Mouse (Mus musculus) MEL (cell line): ENCODE data around the gene Ftcd. TPM values are rescaled to one million over a fixed set of nuclear protein-coding genes. Genes with fewer than 3 reads are reported as not detected.

ENCODE experiments used
- DNase-seq: peaks from one replicate; pipeline ENCODE4 v3.0.0; 2011; ENCODE audit warnings: low read depth, low spot score
- H3K27ac ChIP-seq: 2 replicates; pipeline ENCODE4 v1.5.1; 2012; ENCODE audit warnings: low read depth, mild to moderate bottlenecking, control low read depth, low read length, moderate library complexity; ENCODE audit not compliant: control insufficient read depth
- H3K27me3 ChIP-seq, 2 experiments: fragments of 150-350 bp in 1 of 2; sonication (generic) in 1 of 2; 2 replicates each; pipeline ENCODE4 v1.6.1; 2012; ENCODE audit warnings: low read length in 2 of 2, mild to moderate bottlenecking in 2 of 2, improper control_type of control experiment in 1 of 2, moderate library complexity in 1 of 2; ENCODE audit not compliant: insufficient read depth in 2 of 2, control insufficient read depth in 1 of 2
- H3K36me3 ChIP-seq, 2 experiments: 2 replicates each; pipeline ENCODE4 v1.6.1; 2012 to 2014; ENCODE audit warnings: low read length in 2 of 2, improper control_type of control experiment in 1 of 2, inconsistent platforms in 1 of 2, mild to moderate bottlenecking in 1 of 2; ENCODE audit not compliant: insufficient read depth in 2 of 2, control insufficient read depth in 1 of 2
- H3K4me1 ChIP-seq, 2 experiments: fragments of 150-350 bp in 1 of 2; sonication (generic) in 1 of 2; 2 replicates each; pipeline ENCODE4 v1.6.1; 2012; ENCODE audit warnings: low read length in 2 of 2, improper control_type of control experiment in 1 of 2, mild to moderate bottlenecking in 1 of 2; ENCODE audit not compliant: insufficient read depth in 2 of 2, control insufficient read depth in 1 of 2
- H3K4me3 ChIP-seq, 2 experiments: fragments of 150-350 bp in 1 of 2; sonication (generic) in 1 of 2; 2 replicates each; pipeline ENCODE4 v1.5.1; 2012; ENCODE audit warnings: low read depth in 2 of 2, low read length in 2 of 2, mild to moderate bottlenecking in 2 of 2, moderate library complexity in 2 of 2, control low read depth in 1 of 2, improper control_type of control experiment in 1 of 2; ENCODE audit not compliant: control insufficient read depth in 1 of 2, insufficient read depth in 1 of 2
- H3K79me2 ChIP-seq: 2 replicates; pipeline ENCODE4 v1.6.1; 2012; ENCODE audit warnings: mild to moderate bottlenecking, low read length, moderate library complexity; ENCODE audit not compliant: control insufficient read depth, poor library complexity, insufficient read depth
- H3K9ac ChIP-seq: 2 replicates; pipeline ENCODE4 v1.6.1; 2012; ENCODE audit warnings: low read depth, mild to moderate bottlenecking, control low read depth, low read length, moderate library complexity; ENCODE audit not compliant: control insufficient read depth, poor library complexity, severe bottlenecking
- H3K9me3 ChIP-seq: fragments of 150-350 bp; sonication (generic); replicated peaks from 2 replicates; pipeline ENCODE4 v1.6.1; 2012; ENCODE audit warnings: mild to moderate bottlenecking, low read length, improper control_type of control experiment, moderate library complexity; ENCODE audit not compliant: insufficient read depth
- BHLHE40 ChIP-seq: IDR thresholded peaks from 2 replicates; pipeline ENCODE4 v1.6.1; 2012; ENCODE audit warnings: low read depth, mild to moderate bottlenecking, inconsistent platforms, low read length, improper control_type of control experiment, borderline replicate concordance
- CHD1 ChIP-seq: IDR thresholded peaks from 2 replicates; pipeline ENCODE4 v1.6.1; 2012; ENCODE audit warnings: low read depth, mild to moderate bottlenecking, inconsistent platforms, low read length, improper control_type of control experiment
- CHD2 ChIP-seq: IDR thresholded peaks from 2 replicates; pipeline ENCODE4 v1.6.1; 2011; ENCODE audit warnings: low read length, improper control_type of control experiment
- CTCF ChIP-seq, 3 experiments: IDR thresholded peaks in 2 of 3; conservative IDR thresholded peaks in 1 of 3; 2 replicates each; pipeline ENCODE4 v1.5.1; 2011 to 2012; ENCODE audit warnings: low read length in 3 of 3, low read depth in 2 of 3, mild to moderate bottlenecking in 2 of 3, improper control_type of control experiment in 1 of 3, inconsistent platforms in 1 of 3, mixed read lengths in 1 of 3, moderate library complexity in 1 of 3; ENCODE audit not compliant: control insufficient read depth in 1 of 3, insufficient read depth in 1 of 3, poor library complexity in 1 of 3, severe bottlenecking in 1 of 3
- EP300 ChIP-seq, 2 experiments: IDR thresholded peaks; 2 replicates each; pipeline ENCODE4 v1.6.1; 2011; ENCODE audit warnings: improper control_type of control experiment in 2 of 2, low read length in 2 of 2, low read depth in 1 of 2, mild to moderate bottlenecking in 1 of 2
- ETS1 ChIP-seq: IDR thresholded peaks from 2 replicates; pipeline ENCODE4 v1.6.1; 2012; ENCODE audit warnings: low read depth, mild to moderate bottlenecking, inconsistent platforms, low read length, improper control_type of control experiment, moderate library complexity
- GABPA ChIP-seq: IDR thresholded peaks from 2 replicates; pipeline ENCODE4 v1.6.1; 2012; ENCODE audit warnings: low read depth, mild to moderate bottlenecking, inconsistent platforms, low read length, improper control_type of control experiment, moderate library complexity
- GATA1 ChIP-seq: IDR thresholded peaks from 2 replicates; pipeline ENCODE4 v1.6.1; 2011; ENCODE audit warnings: low read depth, low read length, improper control_type of control experiment
- HCFC1 ChIP-seq: IDR thresholded peaks from 2 replicates; pipeline ENCODE4 v1.6.1; 2012; ENCODE audit warnings: low read depth, mild to moderate bottlenecking, inconsistent platforms, low read length, improper control_type of control experiment, moderate library complexity
- JUND ChIP-seq: IDR thresholded peaks from 2 replicates; pipeline ENCODE4 v1.6.1; 2011; ENCODE audit warnings: low read depth, mild to moderate bottlenecking, improper control_type of control experiment, low read length
- KAT2A ChIP-seq: conservative IDR thresholded peaks from 2 replicates; pipeline ENCODE4 v1.6.1; 2012; ENCODE audit warnings: low read depth, low read length, improper control_type of control experiment, inconsistent platforms
- MAFK ChIP-seq: IDR thresholded peaks from 2 replicates; pipeline ENCODE4 v1.6.1; 2011; ENCODE audit warnings: low read depth, mild to moderate bottlenecking, low read length, improper control_type of control experiment, borderline replicate concordance
- MAX ChIP-seq: IDR thresholded peaks from 2 replicates; pipeline ENCODE4 v1.6.1; 2011; ENCODE audit warnings: low read length, improper control_type of control experiment
- MAZ ChIP-seq: IDR thresholded peaks from 2 replicates; pipeline ENCODE4 v1.6.1; 2012; ENCODE audit warnings: low read depth, mild to moderate bottlenecking, inconsistent platforms, low read length, improper control_type of control experiment
- MYC ChIP-seq: IDR thresholded peaks from 2 replicates; pipeline ENCODE4 v1.6.1; 2011; ENCODE audit warnings: low read depth, mild to moderate bottlenecking, low read length, improper control_type of control experiment, moderate library complexity
- NELFE ChIP-seq: IDR thresholded peaks from 2 replicates; pipeline ENCODE4 v1.6.1; 2011; ENCODE audit warnings: low read depth, low read length, improper control_type of control experiment
- NRF1 ChIP-seq: IDR thresholded peaks from 2 replicates; pipeline ENCODE4 v1.6.1; 2014; ENCODE audit warnings: low read depth, mild to moderate bottlenecking, inconsistent platforms, low read length, improper control_type of control experiment, moderate library complexity; ENCODE audit not compliant: poor library complexity, insufficient read depth, severe bottlenecking
- POLR2A ChIP-seq, 2 experiments: IDR thresholded peaks; 2 replicates each; pipeline ENCODE4 v1.6.1; 2011 to 2012; ENCODE audit warnings: low read length in 2 of 2, mild to moderate bottlenecking in 2 of 2, control low read depth in 1 of 2, improper control_type of control experiment in 1 of 2, low read depth in 1 of 2, moderate library complexity in 1 of 2; ENCODE audit not compliant: control insufficient read depth in 1 of 2, insufficient read depth in 1 of 2, poor library complexity in 1 of 2
- POLR2AphosphoS5 ChIP-seq: IDR thresholded peaks from 2 replicates; pipeline ENCODE4 v1.6.1; 2012; ENCODE audit warnings: low read depth, borderline replicate concordance, mild to moderate bottlenecking, inconsistent platforms, low read length, moderate library complexity, mixed read lengths
- RAD21 ChIP-seq: IDR thresholded peaks from 2 replicates; pipeline ENCODE4 v1.6.1; 2011; ENCODE audit warnings: mild to moderate bottlenecking, low read depth, low read length, improper control_type of control experiment
- RCOR1 ChIP-seq: IDR thresholded peaks from 2 replicates; pipeline ENCODE4 v1.6.1; 2012; ENCODE audit warnings: low read depth, mild to moderate bottlenecking, inconsistent platforms, low read length, improper control_type of control experiment
- SIN3A ChIP-seq: IDR thresholded peaks from 2 replicates; pipeline ENCODE4 v1.6.1; 2012; ENCODE audit warnings: low read length, improper control_type of control experiment, inconsistent platforms
- SMC3 ChIP-seq: IDR thresholded peaks from 2 replicates; pipeline ENCODE4 v1.6.1; 2011; ENCODE audit warnings: low read depth, low read length, improper control_type of control experiment
- TCF12 ChIP-seq: IDR thresholded peaks from 2 replicates; pipeline ENCODE4 v1.6.1; 2014; ENCODE audit warnings: low read depth, mild to moderate bottlenecking, inconsistent platforms, low read length, improper control_type of control experiment, moderate library complexity
- USF1 ChIP-seq: IDR thresholded peaks from 2 replicates; pipeline ENCODE4 v1.6.1; 2014; ENCODE audit warnings: low read depth, mild to moderate bottlenecking, inconsistent platforms, low read length, improper control_type of control experiment, moderate library complexity
- USF2 ChIP-seq, 2 experiments: IDR thresholded peaks; 2 replicates each; pipeline ENCODE4 v1.6.1; 2011 to 2012; ENCODE audit warnings: improper control_type of control experiment in 2 of 2, low read length in 2 of 2, borderline replicate concordance in 1 of 2, inconsistent platforms in 1 of 2, low read depth in 1 of 2, mild to moderate bottlenecking in 1 of 2; ENCODE audit not compliant: insufficient read depth in 1 of 2
- ZC3H11A ChIP-seq: IDR thresholded peaks from 2 replicates; pipeline ENCODE4 v1.6.1; 2012; ENCODE audit warnings: low read depth, mild to moderate bottlenecking, inconsistent platforms, low read length, improper control_type of control experiment
- ZMIZ1 ChIP-seq: IDR thresholded peaks from 2 replicates; pipeline ENCODE4 v1.6.1; 2012; ENCODE audit warnings: low read depth, mild to moderate bottlenecking, inconsistent platforms, low read length, improper control_type of control experiment, moderate library complexity
- polyA plus RNA-seq, 2 experiments: library from polyadenylated mRNA; stranded (reverse) in 1 of 2; unstranded in 1 of 2; fragments of >175 nt in 1 of 2; fragments of >200 nt in 1 of 2; gene quantifications; 2 replicates each; pipeline versions ENCODE4 v1.2.1 to v1.2.4; 2012; ENCODE audit warnings: low replicate concordance in 2 of 2, low read depth in 1 of 2; ENCODE audit not compliant: insufficient read length in 2 of 2, insufficient read depth in 1 of 2, missing spikeins in 1 of 2
- total RNA-seq: library from RNA; depleted of rRNA; stranded (reverse); fragments of 300-350 nt; gene quantifications from 2 replicates; pipeline ENCODE4 v1.2.3, GENCODE M21; 2012

Ftcd gene
- total and polyA plus RNA-seq, 3 experiments = not detected

GRCm38 (mm10) chr10:76596338-76596737, 20.9 kb downstream of the Ftcd start:
- H3K9ac ChIP-seq = no peak overlapping the region
- no peak for DNase-seq
- no peak overlapping the region for H3K27ac ChIP-seq
- no peak for TF ChIP-seq USF1
- no peak for TF ChIP-seq BHLHE40
- no peak for TF ChIP-seq POLR2AphosphoS5
- no peak for TF ChIP-seq TCF12
- no peak for TF ChIP-seq SIN3A
- TF ChIP-seq MAZ = no peak
- TF ChIP-seq EP300 (IDR thresholded peaks at IDR 0.05; ENCODE audit: low read depth in 1 of 2, low read length in 2 of 2) = no peak
- no peak for TF ChIP-seq USF2 (IDR thresholded peaks at IDR 0.05; ENCODE audit: borderline replicate concordance in 1 of 2, insufficient read depth in 1 of 2, low read depth in 1 of 2, low read length in 2 of 2)
- no peak for TF ChIP-seq CTCF (IDR thresholded peaks at IDR 0.05 in 2 of 3, conservative IDR thresholded peaks at IDR 0.05 in 1 of 3; ENCODE audit: control insufficient read depth in 1 of 3, insufficient read depth in 1 of 3, low read depth in 2 of 3, low read length in 3 of 3, poor library complexity in 1 of 3, severe bottlenecking in 1 of 3)
- no peak for TF ChIP-seq KAT2A
- no peak for TF ChIP-seq ZMIZ1
- no peak for TF ChIP-seq CHD2
- no peak for TF ChIP-seq NELFE
- no peaks in the 10 kb centered on the region for H3K4me1 ChIP-seq
- no peaks in the 10 kb centered on the region for H3K27me3 ChIP-seq
- no peaks in the 10 kb centered on the region for H3K79me2 ChIP-seq
- no peak overlapping the region for H3K4me3 ChIP-seq
- H3K9me3 ChIP-seq = no peaks in the 10 kb centered on the region
- no peaks in the 10 kb centered on the region for H3K36me3 ChIP-seq

GRCm38 (mm10) chr10:76602690-76603089, 27.2 kb downstream of the Ftcd start:
- no peaks in the 10 kb centered on the region for H3K9me3 ChIP-seq
- no peak overlapping the region for H3K9ac ChIP-seq
- H3K27ac ChIP-seq = no peak overlapping the region
- no peaks in the 10 kb centered on the region for H3K79me2 ChIP-seq
- no peak overlapping the region for H3K4me3 ChIP-seq
- H3K27me3 ChIP-seq = no peaks in the 10 kb centered on the region
- TF ChIP-seq MYC = no peak
- TF ChIP-seq HCFC1 = no peak
- no peak for TF ChIP-seq CHD1
- no peak for TF ChIP-seq RAD21
- TF ChIP-seq JUND = no peak
- no peak for TF ChIP-seq POLR2A (IDR thresholded peaks at IDR 0.05; ENCODE audit: control insufficient read depth in 1 of 2, insufficient read depth in 1 of 2, low read depth in 1 of 2, low read length in 2 of 2, poor library complexity in 1 of 2)
- TF ChIP-seq CHD2 = no peak
- no peak for TF ChIP-seq ZC3H11A
- no peak for TF ChIP-seq TCF12
- no peak for TF ChIP-seq MAX
- no peak for TF ChIP-seq EP300 (IDR thresholded peaks at IDR 0.05; ENCODE audit: low read depth in 1 of 2, low read length in 2 of 2)
- no peak for TF ChIP-seq GABPA
- TF ChIP-seq KAT2A = no peak
- TF ChIP-seq ETS1 = no peak
- TF ChIP-seq SMC3 = no peak
- TF ChIP-seq RCOR1 = no peak
- no peak for TF ChIP-seq GATA1
- TF ChIP-seq MAFK = no peak
- TF ChIP-seq ZMIZ1 = no peak
- no peak for TF ChIP-seq NRF1
- TF ChIP-seq, all 39 proteins: peak for 0
- no peaks in the 10 kb centered on the region for H3K4me1 ChIP-seq
- DNase-seq = no peak
- no peaks in the 10 kb centered on the region for H3K36me3 ChIP-seq
